Mouse (Mus musculus) liver, embryonic 16.5 days (tissue): ENCODE results near the gene Tada2a. TPM values are rescaled to one million over a fixed set of nuclear protein-coding genes. Genes with fewer than 3 reads are reported as not detected.

ENCODE experiments used
- ATAC-seq: fragments of 200-750 bp; cut with Nextera tagmentation; 2 replicates; pipeline ENCODE4 v1.8.0; 2017; ENCODE audit warnings: low read depth, mild to moderate bottlenecking, moderate number of reproducible peaks, moderate library complexity
- H3K27ac ChIP-seq: fragments of 300-500 bp; sonication (generic); 2 replicates; pipeline ENCODE4 v1.5.1; 2014; ENCODE audit warnings: mild to moderate bottlenecking, low read length
- H3K27me3 ChIP-seq: fragments of 300-500 bp; sonication (generic); 2 replicates; pipeline ENCODE4 v1.6.1; 2014; ENCODE audit warnings: low read depth, low read length, mixed read lengths; ENCODE audit not compliant: control insufficient read depth, insufficient read depth
- H3K36me3 ChIP-seq: fragments of 300-500 bp; sonication (generic); 2 replicates; pipeline ENCODE4 v1.6.1; 2014; ENCODE audit warnings: mild to moderate bottlenecking; ENCODE audit not compliant: control insufficient read depth, insufficient read depth
- H3K4me1 ChIP-seq: fragments of 300-500 bp; sonication (generic); 2 replicates; pipeline ENCODE4 v1.6.1; 2014; ENCODE audit warnings: low read depth, low read length, mixed read lengths; ENCODE audit not compliant: control insufficient read depth
- H3K4me2 ChIP-seq: fragments of 300-500 bp; sonication (generic); 2 replicates; pipeline ENCODE4 v1.6.1; 2014; ENCODE audit warnings: low read depth, low read length, mixed read lengths
- H3K4me3 ChIP-seq: fragments of 300-500 bp; sonication (generic); 2 replicates; pipeline ENCODE4 v1.5.1; 2014; ENCODE audit warnings: low read depth, mild to moderate bottlenecking, low read length
- H3K9ac ChIP-seq: fragments of 300-500 bp; sonication (generic); 2 replicates; pipeline ENCODE4 v1.6.1; 2014; ENCODE audit warnings: low read depth, low read length
- H3K9me3 ChIP-seq: fragments of 300-500 bp; sonication (generic); replicated peaks from 2 replicates; pipeline ENCODE4 v1.6.1; 2016; ENCODE audit warnings: low read length; ENCODE audit not compliant: control insufficient read depth
- WGBS: fragments of 180-500 bp; shearing (Covaris S2); extraction: QIAGEN DNeasy Blood & Tissue Kit; methylation state at CpG from one replicate; pipeline ENCODE4 v1.1.7; 2014; ENCODE audit not compliant: insufficient replicate concordance; 5-methylcytosine and 5-hydroxymethylcytosine counted together
- polyA plus RNA-seq: library from polyadenylated mRNA; unstranded; fragments of >200 nt; fragmentation: Nextera tagmentation; extraction: Ambion mirVana; gene quantifications from 2 replicates; pipeline ENCODE4 v1.2.1, GENCODE M21; 2015

Gene Tada2a
- polyA plus RNA-seq, 1 experiment from 2014 or later: 7.7 TPM

DNA sequence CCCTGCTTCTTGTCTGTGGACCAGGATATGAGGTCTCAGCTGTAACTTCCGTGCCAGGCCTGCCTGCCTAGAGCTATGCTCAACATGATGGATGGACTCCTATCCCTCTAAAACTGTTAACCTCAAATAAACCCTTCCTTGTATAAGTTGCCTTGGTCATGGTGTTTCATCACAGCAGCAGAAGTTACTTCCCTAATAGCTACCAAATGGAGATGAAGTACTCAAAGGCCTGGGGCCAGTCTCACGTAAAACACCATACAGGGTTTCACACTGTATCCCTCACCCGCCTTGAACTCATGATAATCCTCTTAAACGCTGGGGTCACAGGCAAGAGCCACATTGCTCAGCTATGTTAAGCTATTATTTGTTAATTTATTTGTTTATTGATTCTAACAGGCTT lies 12.0 kb downstream of the Tada2a start:
- no peak overlapping the region for H3K27ac ChIP-seq
- H3K9ac ChIP-seq: no peak overlapping the region
- no peaks in the 10 kb centered on the region; the same call in 1 of the 2 replicates for H3K4me1 ChIP-seq
- H3K4me3 ChIP-seq: no peak overlapping the region
- H3K36me3 ChIP-seq: 0 out of 2 replicates have a peak, but pooled peaks cover 2% of the 10 kb centered on the region
- H3K4me2 ChIP-seq: no peak overlapping the region
- no peak for ATAC-seq
- H3K27me3 ChIP-seq: no peaks in the 10 kb centered on the region
- H3K9me3 ChIP-seq: no peaks in the 10 kb centered on the region
- WGBS: 70% methylated on average over 4 of the region's 4 CpGs

DNA sequence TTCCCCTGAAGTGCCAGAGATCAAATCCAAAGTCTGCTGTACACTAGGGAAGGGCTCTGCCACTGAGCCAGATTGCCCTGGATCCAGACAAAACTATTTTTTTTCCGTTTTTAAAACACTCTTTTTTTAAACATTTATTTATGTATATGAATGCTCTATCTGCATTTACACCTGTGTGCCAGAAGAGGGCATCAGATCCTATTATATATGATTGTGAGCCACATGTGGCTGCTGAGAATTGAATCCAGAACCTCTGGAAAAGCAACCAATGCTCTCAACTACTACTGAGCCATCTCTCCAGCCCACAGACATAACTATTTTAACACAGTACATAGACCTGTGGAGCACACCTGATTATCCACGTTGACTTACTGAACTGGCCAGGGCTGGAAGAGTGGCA lies 13.2 kb downstream of the Tada2a start:
- no peak overlapping the region for H3K4me3 ChIP-seq
- H3K9ac ChIP-seq: no peak overlapping the region
- no peaks in the 10 kb centered on the region; the same call in 1 of the 2 replicates for H3K4me1 ChIP-seq
- H3K9me3 ChIP-seq: no peaks in the 10 kb centered on the region
- H3K27ac ChIP-seq: no peak overlapping the region
- no peak overlapping the region for H3K4me2 ChIP-seq
- no peaks in the 10 kb centered on the region for H3K27me3 ChIP-seq
- ATAC-seq: no peak
- WGBS: 52% methylated on average over 2 of the region's 2 CpGs
- 0 out of 2 replicates have a peak, but pooled peaks cover 2% of the 10 kb centered on the region for H3K36me3 ChIP-seq

DNA sequence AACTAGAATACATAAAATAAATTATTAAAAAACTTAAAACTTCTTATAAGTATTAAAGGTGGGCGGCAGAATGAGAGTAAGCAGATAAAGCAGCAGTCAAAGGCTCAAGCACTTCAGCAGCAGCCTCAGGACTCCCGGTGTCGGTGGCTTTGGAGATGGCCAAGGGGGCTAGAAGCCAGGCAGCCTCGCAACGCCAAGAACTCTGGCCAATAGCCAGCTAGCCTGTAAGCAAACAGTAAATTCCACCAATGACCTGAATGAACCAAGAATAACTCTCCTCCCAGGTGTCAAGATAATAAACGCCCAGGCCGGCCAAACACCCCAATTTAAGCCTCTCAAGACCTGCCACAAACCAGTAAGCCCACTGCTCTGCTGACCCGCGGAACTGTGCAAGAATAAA lies 13.8 kb downstream of the Tada2a start:
- H3K36me3 ChIP-seq: 0 out of 2 replicates have a peak, but pooled peaks cover 2% of the 10 kb centered on the region
- no peak overlapping the region for H3K4me2 ChIP-seq
- H3K9ac ChIP-seq: no peak overlapping the region
- H3K4me1 ChIP-seq: no peaks in the 10 kb centered on the region; the same call in 1 of the 2 replicates
- H3K27me3 ChIP-seq: no peaks in the 10 kb centered on the region
- no peak for ATAC-seq
- H3K9me3 ChIP-seq: no peaks in the 10 kb centered on the region
- WGBS: 84% methylated on average over 9 of the region's 9 CpGs
- H3K27ac ChIP-seq: no peak overlapping the region
- no peak overlapping the region for H3K4me3 ChIP-seq

DNA sequence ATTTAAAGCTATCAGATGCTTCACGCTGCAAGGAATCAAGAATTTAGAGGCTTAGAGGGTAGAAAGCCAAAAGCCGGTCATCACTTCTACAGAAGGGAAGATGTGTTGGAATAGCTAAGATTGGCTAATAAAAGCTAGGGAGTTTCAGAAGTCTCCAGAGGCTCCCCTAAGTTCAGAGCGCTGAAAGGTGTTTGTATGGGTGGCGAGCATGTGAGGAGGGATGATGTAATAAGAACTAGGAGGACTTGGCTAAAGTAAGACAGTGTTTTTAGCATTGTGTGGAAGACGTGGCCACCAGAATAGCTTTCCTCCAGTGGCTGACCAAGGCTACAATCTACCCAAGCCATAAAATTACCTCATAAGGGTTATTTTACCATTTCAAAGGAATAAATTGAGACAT lies 15.8 kb downstream of the Tada2a start:
- no peak overlapping the region for H3K4me2 ChIP-seq
- no peak overlapping the region for H3K4me3 ChIP-seq
- H3K36me3 ChIP-seq: peaks cover 5% of the 10 kb centered on the region; the same call in 1 of the 2 replicates
- H3K27me3 ChIP-seq: no peaks in the 10 kb centered on the region
- 80% methylated on average over 5 of the region's 5 CpGs for WGBS
- H3K9ac ChIP-seq: no peak overlapping the region
- H3K9me3 ChIP-seq: no peaks in the 10 kb centered on the region
- ATAC-seq: no peak
- H3K27ac ChIP-seq: no peak overlapping the region
- H3K4me1 ChIP-seq: no peaks in the 10 kb centered on the region; the same call in 1 of the 2 replicates

DNA sequence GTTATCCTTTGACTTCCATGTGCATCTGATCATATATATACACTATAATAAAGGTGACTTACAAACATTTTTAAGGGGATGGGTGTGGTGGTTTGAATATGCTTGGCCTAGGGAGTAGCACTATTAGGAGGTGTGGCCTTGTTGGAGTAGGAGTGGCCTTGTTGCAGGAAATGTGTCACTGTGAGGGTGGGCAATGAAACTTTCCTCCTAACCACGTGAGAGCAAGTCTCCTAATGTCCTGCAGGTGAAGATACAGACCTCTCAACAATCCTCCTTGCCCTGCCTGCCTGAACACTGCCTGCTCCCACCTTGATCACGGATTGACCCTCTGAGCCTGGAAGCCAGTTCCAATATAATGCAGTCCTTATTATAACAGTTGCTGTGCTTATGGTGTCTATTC lies 22.3 kb downstream of the Tada2a start:
- 44% methylated on average over 2 of the region's 2 CpGs for whole genome bisulfite sequencing
- no peaks in the 10 kb centered on the region for H3K27me3 ChIP-seq
- H3K4me2 ChIP-seq: no peak overlapping the region
- H3K36me3 ChIP-seq: peaks cover 10% of the 10 kb centered on the region; the same call in 1 of the 2 replicates
- ATAC-seq: no peak
- H3K4me1 ChIP-seq: no peaks in the 10 kb centered on the region
- H3K4me3 ChIP-seq: no peak overlapping the region
- H3K27ac ChIP-seq: no peak overlapping the region
- H3K9ac ChIP-seq: no peak overlapping the region
- no peaks in the 10 kb centered on the region for H3K9me3 ChIP-seq

DNA sequence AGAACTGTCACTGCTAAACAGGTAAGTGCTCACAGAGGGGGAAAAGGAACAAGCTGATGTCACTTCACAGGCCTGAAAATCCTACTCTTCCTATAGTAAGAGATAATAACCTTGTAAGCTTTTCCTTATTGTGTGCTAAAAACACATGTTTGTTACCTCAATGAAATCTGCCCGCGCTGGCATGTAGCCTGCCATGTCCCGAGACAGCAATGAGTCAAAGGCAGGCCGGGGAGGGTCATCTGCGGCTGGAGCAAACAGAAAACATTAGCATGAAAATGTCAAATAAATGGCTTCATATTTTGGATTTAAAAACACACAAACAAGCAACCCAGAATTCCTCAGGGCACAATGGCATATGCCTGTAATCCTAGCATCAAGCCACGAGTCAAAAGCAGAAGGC lies 25.4 kb downstream of the Tada2a start:
- Histone ChIP-seq H3K27me3 (no peaks in the 10 kb centered on the region), H3K27ac (no peak overlapping the region), H3K9me3 (no peaks in the 10 kb centered on the region), H3K4me3 (no peak overlapping the region), H3K4me2 (no peak overlapping the region), H3K4me1 (no peaks in the 10 kb centered on the region), H3K9ac (no peak overlapping the region), H3K36me3 (peaks cover 6% of the 10 kb centered on the region; the same call in 1 of the 2 replicates)
- 83% methylated on average over 6 of the region's 6 CpGs for WGBS
- no peak for ATAC-seq

DNA sequence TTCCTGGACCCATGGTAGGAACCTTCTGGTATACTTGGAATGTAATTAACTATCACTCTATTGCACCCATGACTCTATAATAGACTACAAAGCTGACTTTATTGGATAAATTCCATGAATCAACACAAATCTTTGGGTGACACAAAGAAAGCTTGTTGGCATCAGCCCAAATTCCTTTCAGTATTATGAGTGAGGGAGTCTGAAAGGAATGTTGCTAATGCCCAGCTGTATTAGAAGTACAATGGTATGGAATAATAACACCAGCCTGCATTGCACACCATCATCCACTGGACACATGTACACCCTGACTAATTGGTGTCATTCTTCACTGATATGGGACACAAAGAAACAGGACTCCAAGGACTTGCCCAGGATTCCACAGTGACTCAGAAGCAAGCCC lies 28.2 kb downstream of the Tada2a start:
- no peaks in the 10 kb centered on the region for H3K9me3 ChIP-seq
- H3K27me3 ChIP-seq: no peaks in the 10 kb centered on the region
- no peak overlapping the region for H3K4me2 ChIP-seq
- H3K27ac ChIP-seq: no peak overlapping the region
- peaks cover 6% of the 10 kb centered on the region; the same call in 1 of the 2 replicates for H3K36me3 ChIP-seq
- H3K4me3 ChIP-seq: no peak overlapping the region
- ATAC-seq: no peak
- H3K4me1 ChIP-seq: no peaks in the 10 kb centered on the region
- no peak overlapping the region for H3K9ac ChIP-seq

DNA sequence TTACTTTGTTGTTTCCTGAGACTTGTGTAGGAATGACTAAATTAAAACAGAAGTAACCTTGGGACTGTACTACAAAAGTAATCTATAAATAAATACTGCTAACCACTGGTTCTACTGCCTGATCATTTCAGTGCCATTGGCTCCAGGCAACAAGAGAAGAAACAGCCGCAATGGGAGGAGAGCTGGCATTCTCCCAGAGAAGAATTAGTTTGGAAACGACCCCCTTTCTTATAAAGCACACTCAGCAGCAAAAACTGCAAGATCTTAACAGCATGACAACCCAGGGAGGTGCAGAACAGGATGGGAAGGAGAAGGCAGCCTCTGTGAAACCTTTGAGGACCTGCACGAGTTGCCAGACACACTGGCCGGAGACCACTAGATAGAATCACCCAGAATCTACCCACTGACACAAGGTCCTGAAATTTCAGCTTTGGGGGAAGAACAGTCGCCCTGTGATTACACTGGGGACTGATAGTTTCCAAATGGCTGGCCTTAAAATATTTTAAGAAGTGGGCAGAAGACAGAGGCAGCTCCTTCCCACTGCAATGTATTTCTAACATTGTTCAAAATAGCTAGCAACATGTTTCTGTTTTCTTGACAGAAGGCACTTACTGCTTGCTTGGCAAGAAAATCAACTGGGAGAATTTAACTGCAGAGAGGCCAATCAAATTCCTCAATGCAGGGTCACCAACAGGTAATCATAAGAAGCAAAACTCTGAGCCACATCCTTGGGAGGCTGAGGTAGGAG lies 32.0 kb downstream of the Tada2a start:
- no peaks in the 10 kb centered on the region for H3K9me3 ChIP-seq
- H3K36me3 ChIP-seq: no peaks in the 10 kb centered on the region; the same call in 1 of the 2 replicates
- no peak overlapping the region for H3K4me2 ChIP-seq
- no peak for ATAC-seq
- no peak overlapping the region for H3K9ac ChIP-seq
- no peak overlapping the region for H3K27ac ChIP-seq
- H3K27me3 ChIP-seq: no peaks in the 10 kb centered on the region
- no peaks in the 10 kb centered on the region for H3K4me1 ChIP-seq
- WGBS: 66% methylated on average over 5 of the region's 5 CpGs
- no peak overlapping the region for H3K4me3 ChIP-seq

DNA sequence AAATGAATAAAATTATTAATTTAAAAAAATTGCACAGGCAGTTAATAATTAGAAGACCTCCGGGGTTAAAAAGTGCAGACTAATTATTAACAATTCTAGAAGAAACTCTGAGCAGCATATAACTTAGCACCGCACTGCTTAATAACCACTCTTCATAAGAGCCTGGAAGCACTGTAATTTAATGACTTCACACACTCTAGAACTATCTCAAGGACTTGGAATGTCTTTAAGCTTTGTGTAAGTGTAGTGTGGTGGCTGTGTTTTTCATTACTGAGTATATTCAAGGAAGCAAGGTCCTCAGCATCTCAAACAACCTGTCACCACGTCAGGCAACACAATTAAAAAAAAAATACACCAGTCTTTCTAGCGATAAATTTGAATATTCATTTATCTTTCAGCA lies 34.3 kb downstream of the Tada2a start:
- H3K27ac ChIP-seq: no peak overlapping the region
- H3K4me2 ChIP-seq: no peak overlapping the region
- no peak overlapping the region for H3K4me3 ChIP-seq
- H3K27me3 ChIP-seq: no peaks in the 10 kb centered on the region
- H3K9ac ChIP-seq: no peak overlapping the region
- no peaks in the 10 kb centered on the region for H3K9me3 ChIP-seq
- no peaks in the 10 kb centered on the region; the same call in 1 of the 2 replicates for H3K36me3 ChIP-seq
- ATAC-seq: no peak
- 75% methylated on average over 4 of the region's 4 CpGs for WGBS
- no peaks in the 10 kb centered on the region for H3K4me1 ChIP-seq
